Mouse (Mus musculus) bone marrow, adult 2 months (tissue): ENCODE measurements around the gene Zfp991.
"Not testable (repeated sequence)": the region's sequence is repeated elsewhere in the genome, so short reads cannot be mapped to it uniquely, and the experiment has no call there.

ENCODE experiments used
- CTCF ChIP-seq: fragments of 200-500 bp; IDR thresholded peaks from 2 replicates; pipeline ENCODE4 v1.5.1; 2011; ENCODE audit warnings: low read length, control low read depth; ENCODE audit not compliant: control insufficient read depth, insufficient read depth
- POLR2A ChIP-seq: fragments of 200-500 bp; IDR thresholded peaks from 2 replicates; pipeline ENCODE4 v1.6.1; 2011; ENCODE audit warnings: low read depth, mild to moderate bottlenecking, control low read depth, low read length, borderline replicate concordance; ENCODE audit not compliant: control insufficient read depth

- TF ChIP-seq CTCF, POLR2A: not testable (repeated sequence)
These were observed 63.3 kb downstream of the Zfp991 start for GRCm38 (mm10) chr4:147195186-147195585.
